Mouse (Mus musculus) brain, embryonic 14.5 days (tissue): Measurements from ENCODE around the gene Apoe.

Experiments used
- CTCF ChIP-seq: fragments of 200-500 bp; IDR thresholded peaks from 2 replicates; pipeline ENCODE4 v1.5.1; 2012; ENCODE audit warnings: inconsistent platforms, mild to moderate bottlenecking, moderate library complexity, borderline replicate concordance; ENCODE audit not compliant: insufficient read depth, insufficient read length; ENCODE audit errors: extremely low read depth
- POLR2A ChIP-seq: fragments of 200-500 bp; IDR thresholded peaks from 2 replicates; pipeline ENCODE4 v1.6.1; 2012; ENCODE audit warnings: mild to moderate bottlenecking, inconsistent platforms, borderline replicate concordance; ENCODE audit not compliant: poor library complexity, insufficient read depth, insufficient read length, severe bottlenecking; ENCODE audit errors: extremely low read depth

- TF ChIP-seq CTCF, result no peak
- TF ChIP-seq POLR2A, result no peak
Measured at GRCm38 (mm10) chr7:19651063-19651786, 47.8 kb downstream of the Apoe start.
